Mouse (Mus musculus) ovary, postnatal 10 days (tissue): ENCODE results near the gene Sept12.

Source experiments
- DNase-seq: peaks from one replicate; pipeline ENCODE4 v3.0.0; 2022; ENCODE audit warnings: low spot score

The Sept12 gene

DNA sequence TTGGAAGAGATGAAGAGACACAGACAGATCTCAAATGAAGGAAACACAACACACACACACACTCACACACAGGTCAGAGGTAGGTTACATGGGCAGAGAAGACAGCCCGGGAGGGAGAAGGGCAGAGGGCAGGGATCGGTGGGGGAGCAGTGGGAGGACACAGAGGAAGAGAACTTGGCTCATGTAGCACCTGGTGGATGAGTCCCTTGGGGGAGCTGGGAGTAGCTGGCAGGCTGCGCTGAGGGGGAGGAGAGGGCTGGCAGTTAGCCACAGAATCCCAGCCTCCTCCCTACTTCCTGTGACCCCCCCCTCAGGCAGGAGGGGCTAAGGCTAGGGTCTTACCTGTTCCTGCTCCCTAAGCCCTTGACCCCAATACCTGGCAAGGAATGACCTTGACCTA, at the start of gene Sept12:
Sept12 (minus strand) TSS at position 300 of the 400 bp plus-strand sequence.
- no peak for DNase-seq

DNA sequence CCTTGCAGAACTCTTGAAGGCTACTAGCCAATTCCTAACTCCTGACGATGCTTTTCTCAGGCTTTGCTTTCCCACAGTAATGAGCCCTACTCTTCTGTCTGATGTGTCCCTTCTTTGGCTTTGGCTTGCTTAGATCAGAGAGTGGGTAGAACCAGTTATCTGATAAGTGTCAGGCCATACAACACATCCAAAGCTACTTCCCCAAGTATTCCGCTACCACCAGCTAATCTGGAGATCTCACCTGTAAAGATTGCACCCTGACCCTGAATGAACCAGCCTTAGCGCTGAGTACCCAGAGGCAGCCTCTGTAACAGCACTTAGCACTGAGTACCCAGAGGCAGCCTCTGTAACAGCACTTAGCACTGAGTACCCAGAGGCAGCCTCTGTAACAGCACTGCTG, 47.7 kb upstream of the Sept12 start:
- no peak for DNase-seq

DNA sequence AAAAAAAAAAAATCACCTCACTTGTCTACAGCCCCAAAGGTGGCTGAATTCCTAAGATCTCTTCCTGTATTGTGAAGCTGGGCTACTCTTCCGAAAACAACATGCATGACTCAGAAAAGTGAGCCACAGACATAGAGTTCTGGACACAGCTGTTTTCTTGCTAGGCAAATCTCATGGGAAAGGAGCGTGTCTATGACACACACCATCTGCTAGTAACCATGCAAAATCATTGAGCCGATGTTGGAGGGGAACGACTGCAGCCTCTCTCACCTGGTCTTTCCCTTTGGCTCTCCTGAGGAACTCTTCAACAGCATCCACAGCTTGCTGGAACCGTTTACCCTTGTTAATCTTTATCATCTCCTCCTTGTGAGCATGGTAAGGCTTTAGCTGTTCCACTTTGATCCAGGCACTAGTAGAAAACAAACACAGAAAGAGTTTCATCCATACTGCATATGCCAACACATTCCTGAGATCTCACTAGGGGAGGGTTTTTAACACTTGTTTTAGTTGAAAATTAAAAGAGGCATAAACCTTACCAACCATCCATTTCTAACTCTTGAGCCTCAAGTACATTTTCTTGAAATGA, 39.1 kb upstream of the Sept12 start:
- no peak for DNase-seq

DNA sequence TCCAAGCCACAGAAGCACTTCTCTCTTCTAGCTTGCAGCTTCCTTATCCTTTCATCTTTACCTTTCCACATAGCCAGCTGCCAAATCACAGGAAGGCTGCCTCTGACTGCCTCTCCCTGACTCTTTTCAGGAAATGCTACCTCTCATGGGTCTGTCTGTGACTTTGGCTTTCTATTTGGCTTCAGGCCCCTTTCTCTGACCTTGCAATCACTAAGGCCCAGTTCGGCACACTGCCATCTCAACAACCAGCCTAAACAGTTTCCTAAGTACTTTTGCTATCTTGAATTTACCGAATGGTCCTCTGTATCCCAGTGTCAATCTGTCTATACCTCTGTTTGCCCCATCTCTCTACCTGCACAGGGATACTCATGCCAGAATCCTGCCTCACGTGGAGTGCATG, 37.9 kb upstream of the Sept12 start:
- no peak for DNase-seq

DNA sequence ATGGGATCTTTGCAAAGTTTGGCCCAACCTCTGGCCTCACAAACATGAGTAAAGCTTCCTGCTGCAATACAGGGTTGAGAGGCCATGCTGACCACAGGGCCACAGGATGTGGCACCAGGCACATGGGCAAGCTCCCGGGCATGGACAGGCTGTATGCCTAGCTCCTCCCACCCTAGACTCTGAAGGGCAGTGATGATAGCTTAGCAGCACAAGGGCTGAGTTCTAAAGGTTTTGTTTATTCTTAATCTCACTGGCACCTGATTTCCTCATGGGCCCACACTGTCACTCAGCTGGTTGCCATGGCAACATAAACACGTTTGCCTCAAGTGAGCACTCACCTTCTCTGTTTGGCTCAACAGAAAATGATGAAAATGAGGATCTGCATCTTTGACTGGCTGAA, 32.2 kb upstream of the Sept12 start:
- DNase-seq = no peak

DNA sequence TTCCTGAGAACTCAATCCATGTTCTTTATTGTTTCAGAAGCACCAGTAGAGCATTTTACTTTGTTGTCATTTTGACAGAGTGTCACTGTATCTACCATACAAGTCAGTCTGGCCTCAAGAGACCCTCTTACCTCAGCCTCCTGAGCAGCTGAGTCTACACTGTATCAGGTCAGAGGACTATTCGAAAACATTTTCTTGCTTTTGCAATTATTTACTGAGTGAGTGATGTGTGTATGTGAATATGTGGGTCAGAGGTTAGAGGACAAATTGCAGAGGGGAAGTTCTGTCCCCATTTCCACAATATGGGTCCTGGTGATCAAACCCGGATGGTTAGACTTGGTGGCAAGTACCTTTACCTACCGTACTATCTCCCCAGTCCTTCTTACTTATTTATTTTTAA, 26.4 kb upstream of the Sept12 start:
- no peak for DNase-seq

DNA sequence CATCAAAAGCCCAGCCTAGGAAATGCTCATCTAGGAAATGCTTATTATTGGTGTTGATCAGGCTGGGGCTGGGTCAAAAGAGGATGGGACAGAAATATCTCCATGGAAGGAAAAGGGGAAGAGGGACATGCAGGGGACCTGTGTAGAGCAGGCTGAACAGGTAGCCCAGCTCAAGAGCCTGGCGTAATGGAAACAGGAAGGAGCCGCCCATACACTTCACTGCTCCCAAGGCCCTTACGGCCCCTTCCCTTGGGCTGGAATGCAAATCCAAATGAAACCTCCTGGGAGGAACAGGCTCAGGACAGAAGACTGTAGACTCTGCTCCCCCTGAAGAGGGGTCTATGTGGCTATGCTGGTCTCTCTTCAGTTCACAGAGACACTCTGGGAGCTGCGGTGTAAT, 16.9 kb upstream of the Sept12 start:
- no peak for DNase-seq

DNA sequence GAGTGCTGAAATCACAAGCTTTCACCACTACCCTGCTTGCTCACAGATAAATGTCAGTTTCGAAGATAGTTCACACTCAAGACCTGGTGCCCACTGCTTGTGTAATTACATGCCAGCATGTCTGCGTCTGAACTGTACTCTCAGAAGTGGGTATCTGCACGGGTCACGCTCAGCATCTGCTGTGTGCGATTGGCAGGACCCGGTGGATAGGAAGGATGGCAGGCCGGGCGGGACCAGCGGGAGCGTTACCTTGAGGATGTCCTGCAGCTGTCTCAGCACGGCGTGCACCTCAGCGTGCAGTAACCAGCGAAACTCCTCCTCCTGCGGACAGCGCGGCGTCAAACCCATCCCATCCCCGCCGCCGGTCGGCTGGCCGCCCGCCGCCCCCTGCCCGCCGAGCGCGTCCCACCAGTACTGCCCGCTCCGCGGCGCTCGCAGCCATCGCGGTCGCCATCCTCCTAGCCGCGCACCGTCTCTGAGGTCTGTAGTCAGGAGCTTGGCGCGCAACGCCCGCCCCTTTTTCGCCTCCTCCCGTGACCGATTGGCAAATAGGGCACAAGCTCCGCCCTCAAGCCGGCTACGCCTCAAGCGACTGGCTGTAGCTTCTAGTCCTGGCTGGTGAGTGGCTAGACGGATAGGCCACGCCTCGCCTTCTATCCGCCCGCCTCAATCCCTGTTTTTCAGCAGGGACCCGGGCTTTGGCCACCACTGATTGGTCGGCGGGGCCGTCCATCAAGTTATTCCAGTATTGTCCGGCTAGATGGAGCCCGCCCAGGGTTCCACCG, 15.6 kb upstream of the Sept12 start, which contains the start of gene Rogdi:
Rogdi (minus strand) TSS at position 500 of the 785 bp plus-strand sequence.
- DNase-seq = peak; percentile 83

DNA sequence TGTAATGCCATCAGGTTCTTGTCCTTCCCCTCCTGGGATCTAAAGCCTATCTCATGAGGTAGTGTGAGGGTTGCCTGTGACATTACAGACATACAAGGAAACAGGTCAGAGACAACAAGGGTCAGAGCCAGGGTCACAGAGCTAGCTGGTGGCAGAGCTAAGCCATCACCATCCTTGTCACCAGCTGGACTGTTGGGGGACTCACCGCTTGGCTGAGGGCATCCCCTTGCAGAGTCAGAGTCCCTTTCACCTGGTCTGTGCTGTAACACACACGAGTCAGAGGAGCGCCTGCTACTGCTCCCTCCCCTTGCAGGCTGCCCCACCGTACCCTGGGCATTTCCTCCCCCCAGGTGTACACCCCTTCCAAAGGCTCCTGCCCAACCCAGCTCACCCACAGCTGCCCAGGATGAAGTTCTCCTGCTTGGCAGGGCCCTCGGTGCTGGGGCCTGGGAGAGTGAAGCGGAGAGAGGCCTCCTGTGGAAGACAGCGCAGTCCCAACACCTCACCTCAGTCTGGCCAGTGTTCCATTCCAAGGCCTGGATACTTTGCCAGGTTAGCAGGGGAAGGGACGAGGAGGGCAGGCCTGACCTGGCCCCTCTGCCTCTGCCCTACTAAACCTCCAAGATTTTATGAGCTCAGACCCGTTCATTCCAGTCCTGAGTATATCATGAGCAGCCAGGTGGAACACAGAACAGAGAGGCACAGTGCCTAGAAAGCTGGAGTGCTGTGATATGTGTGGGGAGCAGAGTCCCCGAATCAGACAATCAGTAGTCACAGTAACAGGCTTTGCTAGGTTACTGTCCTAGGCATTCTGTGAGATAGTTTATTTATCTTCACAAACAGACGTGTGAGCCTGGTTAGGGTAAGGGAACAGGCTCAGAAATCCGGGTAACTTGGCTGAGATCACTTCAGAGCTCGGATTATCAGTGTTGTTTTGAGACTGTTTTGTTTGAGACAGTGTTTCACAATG, 14.7 kb upstream of the Sept12 start:
- no peak for DNase-seq

DNA sequence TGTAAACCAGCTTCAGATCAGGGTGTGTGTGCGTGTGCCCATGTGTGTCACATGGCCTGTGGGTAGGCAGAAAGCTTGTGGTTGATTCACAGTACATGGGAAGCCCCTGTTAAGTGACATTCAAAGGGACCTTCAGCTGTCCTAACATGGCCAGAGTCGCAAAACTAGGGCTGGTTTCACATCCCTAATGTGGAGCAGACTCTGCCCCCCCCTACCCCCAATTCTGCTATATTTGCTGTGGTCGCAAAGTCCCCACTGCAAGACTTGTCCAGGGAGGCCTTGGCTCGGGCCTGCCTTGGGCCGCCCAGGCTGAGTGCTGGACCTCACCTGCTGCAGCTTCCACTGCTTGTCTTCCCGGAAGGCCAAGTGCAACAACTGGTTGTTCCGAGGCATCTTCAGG, 13.6 kb upstream of the Sept12 start:
- no peak for DNase-seq

DNA sequence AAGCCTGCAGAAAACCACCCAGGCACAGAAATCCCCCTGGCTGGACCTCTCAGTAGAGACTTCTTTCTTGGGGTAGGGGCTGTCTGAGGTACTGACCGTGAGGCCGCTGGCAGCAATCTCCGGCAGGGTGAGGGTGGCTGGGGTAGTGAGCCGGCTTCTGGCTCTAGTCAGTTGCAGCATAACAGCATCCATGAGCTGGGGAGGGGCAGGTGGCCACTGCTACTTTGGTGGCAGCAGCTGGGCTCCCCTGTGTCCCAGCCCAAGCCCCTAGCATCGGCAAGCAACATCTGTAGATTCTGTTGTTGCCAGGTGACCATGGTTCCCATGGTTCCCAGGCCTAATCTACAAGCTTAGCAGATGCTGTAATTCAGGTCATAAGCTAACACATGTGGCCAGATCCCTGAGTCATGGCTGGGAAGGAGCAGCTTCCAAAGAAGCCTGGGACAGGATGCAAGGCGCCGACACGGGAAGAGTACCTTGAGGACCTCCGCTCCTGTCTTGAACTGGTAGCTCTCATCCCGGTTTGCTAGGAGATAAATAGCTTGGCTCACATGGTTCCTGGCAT, 12.8 kb upstream of the Sept12 start:
- DNase-seq = no peak

DNA sequence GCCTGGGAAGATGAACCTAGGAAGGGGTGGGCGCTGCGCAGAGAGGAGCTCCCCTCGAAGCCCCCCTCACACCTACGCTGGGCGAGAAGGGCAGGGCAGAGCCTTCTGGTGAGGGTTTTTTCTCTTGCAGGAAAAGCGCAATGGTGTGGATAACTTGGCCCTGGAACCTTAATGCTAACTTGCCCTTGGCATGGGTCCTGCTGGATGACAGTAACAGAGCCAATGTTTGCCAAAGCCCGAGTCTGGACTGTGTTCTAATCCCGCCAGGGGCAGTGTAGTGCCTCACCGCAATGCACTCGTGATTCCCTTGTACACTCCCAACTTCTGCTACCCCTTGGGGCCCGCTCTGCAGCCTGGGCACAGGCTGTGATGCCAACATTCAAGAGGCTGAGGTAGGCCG, 10.4 kb upstream of the Sept12 start:
- DNase-seq = no peak

DNA sequence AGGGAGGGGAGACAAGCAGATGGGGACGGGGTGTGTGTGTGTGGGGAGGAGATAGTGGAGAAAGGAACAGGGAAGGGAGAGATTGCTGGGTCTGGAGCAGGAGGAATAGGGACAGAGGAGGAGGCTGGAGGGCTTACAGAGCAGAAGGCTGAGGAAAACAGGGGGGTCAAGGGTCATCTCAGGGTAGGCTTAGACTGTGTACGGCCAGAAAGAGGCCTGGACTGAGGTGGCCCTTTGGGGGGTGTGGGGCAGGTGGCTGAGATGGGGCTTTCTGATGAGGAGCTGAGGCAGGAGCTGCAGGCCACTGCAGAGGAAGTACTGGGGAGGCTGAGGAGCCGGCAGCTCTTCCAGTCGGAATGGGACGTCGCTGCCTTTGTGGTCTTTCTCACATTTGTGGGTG, 9.8 kb upstream of the Sept12 start:
- DNase-seq = no peak

DNA sequence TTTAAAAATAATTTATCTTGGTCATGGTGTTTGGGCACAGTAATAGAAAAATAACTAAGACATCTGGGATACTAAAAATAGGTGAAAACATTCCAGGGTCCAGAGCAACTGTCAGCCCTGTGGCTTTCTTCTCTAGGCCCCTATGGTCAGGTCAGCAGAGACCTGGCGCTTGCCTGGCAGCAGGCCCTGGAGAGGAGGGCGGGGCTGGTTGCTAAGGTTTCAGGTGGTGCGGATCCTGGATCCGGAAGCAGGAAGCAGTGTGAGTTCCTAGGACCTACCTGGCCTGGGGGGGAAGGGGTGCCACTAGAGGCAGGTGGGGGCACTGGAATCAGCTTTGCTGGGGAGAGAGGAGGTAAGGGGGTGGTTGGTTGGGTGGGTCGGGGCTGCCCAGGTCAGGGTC, 9.4 kb upstream of the Sept12 start, which contains the start of gene Smim22:
Smim22 (plus strand) TSS at position 222 of the 400 bp plus-strand sequence.
- DNase-seq = no peak

DNA sequence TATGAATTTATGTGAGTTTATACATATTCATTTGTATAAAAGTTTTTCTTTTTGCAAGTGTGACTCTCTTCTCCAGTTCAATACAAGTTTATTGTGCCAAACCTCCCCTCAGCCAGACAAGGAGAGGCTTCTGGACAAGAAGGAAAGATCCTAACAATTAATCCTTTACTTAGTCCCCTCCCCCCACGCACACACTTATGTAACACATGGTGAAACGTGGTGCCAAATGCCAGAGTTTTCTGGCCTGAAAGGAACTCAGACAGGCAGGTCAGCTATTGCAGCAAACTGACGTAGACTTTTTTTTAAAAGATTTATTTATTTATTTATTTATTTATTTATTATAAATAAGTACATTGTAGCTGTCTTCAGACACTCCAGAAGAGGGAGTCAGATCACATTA, 3.0 kb upstream of the Sept12 start:
- DNase-seq = no peak

DNA sequence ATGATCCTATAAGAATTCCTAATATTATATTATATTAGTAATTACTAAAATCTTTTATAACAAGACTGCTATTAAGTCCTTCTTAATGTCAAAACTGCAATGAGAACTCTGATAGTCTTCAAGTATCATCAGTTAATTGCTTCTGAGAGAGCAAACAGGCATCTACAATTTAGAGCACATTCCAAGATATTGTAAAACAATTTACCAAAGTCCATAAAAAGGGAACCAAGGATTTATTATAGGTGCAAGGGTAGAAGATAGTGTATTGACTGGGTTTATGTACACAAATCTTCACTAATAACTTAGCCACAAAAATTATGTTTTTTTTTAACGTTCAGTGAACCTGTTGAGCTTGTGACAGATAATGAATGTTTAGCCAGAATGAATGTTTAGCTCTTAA, 1.3 kb upstream of the Sept12 start:
- DNase-seq = no peak

DNA sequence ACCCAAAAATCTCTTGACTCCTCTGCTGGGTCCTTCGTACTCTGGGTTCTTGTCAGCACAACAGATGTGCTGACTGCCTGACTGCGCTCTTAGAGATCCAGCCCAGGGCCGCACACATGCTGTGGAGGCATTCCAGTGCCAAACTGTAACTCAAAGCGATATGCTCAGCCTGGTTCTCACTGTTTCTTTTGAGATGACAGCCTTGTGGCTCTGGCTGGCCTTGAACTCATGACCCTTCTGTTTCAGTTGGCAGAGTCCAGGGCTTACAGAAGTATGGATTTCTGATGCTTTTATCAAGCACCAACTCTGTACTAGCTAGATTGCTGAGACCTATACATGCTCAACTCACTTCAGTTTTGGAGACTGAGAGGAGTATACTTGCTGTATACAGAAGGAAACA, 4.4 kb downstream of the Sept12 start:
- no peak for DNase-seq

DNA sequence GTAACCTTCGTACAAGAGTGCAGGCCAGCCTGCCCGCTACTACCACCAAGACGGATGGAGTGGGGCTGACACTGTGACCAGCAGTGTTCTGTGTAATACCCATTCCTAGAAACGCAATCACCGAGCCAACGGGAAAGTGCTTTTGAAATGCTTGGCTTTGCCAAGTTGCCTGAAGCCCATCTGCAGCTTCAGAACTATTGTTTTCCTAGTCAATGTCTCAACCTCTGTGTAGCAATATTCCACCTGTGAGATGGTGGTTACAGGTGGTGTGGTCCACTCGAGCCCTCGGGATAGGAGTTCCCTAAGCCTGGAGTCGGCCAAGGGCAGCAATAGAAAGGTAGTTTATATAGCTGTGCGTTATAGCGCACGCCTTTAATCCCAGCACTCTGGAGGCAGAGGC, 12.9 kb downstream of the Sept12 start:
- DNase-seq = no peak

DNA sequence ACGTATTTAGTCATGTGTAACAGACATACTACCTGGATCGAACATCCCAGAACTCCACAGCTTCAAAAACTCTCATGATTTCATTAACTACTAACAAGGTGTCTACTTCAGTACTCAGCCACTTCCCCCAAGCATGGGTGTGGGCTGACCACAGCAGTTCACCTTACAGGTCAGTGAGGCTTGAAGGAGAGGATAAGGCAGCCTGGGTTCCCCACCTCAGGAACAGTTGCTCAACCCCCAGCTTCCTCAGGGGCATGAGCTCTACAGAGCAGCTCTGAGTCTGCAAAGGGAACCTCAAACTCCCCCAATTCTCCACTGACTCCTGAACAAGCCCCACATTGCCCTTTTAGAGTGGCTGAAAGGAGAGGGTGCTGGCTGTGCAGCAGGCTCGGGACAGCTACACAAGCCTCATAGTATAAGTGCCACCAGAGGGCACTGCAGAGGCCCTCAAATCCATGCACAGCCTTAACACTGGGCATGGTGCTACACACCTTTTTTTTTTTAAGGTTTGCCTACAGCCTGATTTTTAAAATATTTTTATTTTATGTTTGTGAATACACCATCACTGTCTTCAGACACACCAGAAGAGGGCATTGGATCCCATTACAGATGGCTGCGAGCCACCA, 17.8 kb downstream of the Sept12 start:
- DNase-seq = no peak

DNA sequence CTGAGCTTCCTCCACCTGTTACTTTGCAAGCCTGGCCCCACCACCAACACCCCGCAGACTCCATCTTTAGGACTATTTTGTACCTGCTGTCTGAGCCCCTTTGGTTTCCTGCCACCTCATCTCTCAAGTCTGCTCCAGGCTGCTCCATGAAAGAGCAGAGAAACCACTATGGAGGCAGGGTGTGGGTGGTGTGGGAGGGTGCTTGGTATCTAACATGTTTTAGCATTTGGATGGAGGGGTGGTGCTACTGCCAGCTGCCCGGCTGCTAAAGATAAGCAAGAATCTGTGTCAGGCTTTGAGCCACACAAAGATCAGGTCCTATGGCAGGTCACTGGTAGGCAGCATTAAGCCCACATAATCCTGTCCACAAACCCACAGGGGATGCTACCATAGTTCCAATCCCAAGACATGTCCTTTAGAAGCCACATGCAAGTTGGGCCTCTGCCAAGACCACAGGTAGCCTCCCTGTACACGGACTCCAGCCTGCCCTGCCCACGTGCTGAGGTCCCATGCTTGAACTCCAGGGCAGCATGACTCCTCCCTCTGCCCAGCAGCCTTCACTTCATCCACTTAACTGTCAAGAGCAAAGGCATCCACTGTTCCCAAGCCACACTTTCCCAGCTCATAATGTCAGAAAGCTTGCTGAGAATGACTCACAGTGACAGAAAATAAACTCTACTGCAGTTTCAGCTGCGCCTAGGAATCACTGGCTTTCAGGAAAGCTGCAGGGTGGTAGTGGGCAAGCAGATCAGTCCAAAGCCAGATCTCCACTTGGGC, 19.2 kb downstream of the Sept12 start:
- DNase-seq = no peak

DNA sequence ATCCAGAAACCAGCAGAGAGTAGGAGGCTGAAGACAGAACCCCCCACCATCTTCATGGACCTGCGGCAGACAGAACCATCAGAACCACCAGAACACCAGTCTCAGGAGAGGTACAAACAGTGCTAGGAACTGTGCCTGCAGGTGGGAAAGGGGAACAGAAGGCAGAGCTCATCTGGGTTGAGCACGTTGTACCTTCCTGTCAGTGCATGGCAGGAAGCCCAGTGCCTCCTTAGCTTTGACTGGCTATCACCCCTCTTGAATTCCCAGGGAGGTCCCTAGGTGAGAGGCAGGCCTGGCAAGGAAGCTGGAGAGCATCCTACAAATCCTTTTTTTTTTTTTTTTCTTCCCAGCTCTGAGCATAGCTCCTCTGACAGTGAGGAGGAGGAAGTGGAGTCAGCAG, 21.5 kb downstream of the Sept12 start:
- DNase-seq = no peak
